Mouse (Mus musculus): ENCODE data around the gene Alg2. TPM values are rescaled to one million over a fixed set of nuclear protein-coding genes. Genes with fewer than 3 reads are reported as not detected.

Alg2 gene
- polyA plus RNA-seq, 1 experiment from 2014 or later: 65.8 TPM

- Histone ChIP-seq H3K27me3 (replicated peaks; ENCODE audit: control insufficient read depth, insufficient read depth, low read length) (no peaks in the 10 kb centered on the region), H3K36me3 (ENCODE audit: control insufficient read depth, insufficient read depth, low read length) (no peaks in the 10 kb centered on the region), H3K4me1 (replicated peaks; ENCODE audit: control insufficient read depth, insufficient read depth, low read length) (peaks cover 2% of the 10 kb centered on the region), H3K4me2 (ENCODE audit: low read length) (no peak overlapping the region), H3K9me3 (ENCODE audit: control insufficient read depth, low read length) (no peaks in the 10 kb centered on the region), H3K9ac (ENCODE audit: low read length) (no peak overlapping the region), H3K27ac (ENCODE audit: low read depth) (no peak overlapping the region), H3K4me3 (ENCODE audit: low read depth, low read length) (no peak overlapping the region)
- DNase-seq (ENCODE audit: low spot score): peak; percentile 50
- no peak; the same call in 1 of the 2 replicates for ATAC-seq (replicated peaks; ENCODE audit: low FRiP score, low TSS enrichment, low read depth)
- WGBS: 13% methylated on average over 2 of the region's 2 CpGs
These were observed 49.8 kb downstream of the Alg2 start for GRCm38 (mm10) chr4:47424376-47424775.

GRCm38 (mm10) chr4:47422946-47423345 lies 51.2 kb downstream of the Alg2 start:
- Histone ChIP-seq H3K27ac (ENCODE audit: low read depth) (no peak overlapping the region), H3K4me3 (ENCODE audit: low read depth, low read length) (no peak overlapping the region), H3K36me3 (ENCODE audit: control insufficient read depth, insufficient read depth, low read length) (no peaks in the 10 kb centered on the region), H3K9me3 (ENCODE audit: control insufficient read depth, low read length) (no peaks in the 10 kb centered on the region), H3K4me2 (ENCODE audit: low read length) (no peak overlapping the region), H3K9ac (ENCODE audit: low read length) (no peak overlapping the region), H3K4me1 (replicated peaks; ENCODE audit: control insufficient read depth, insufficient read depth, low read length) (peaks cover 2% of the 10 kb centered on the region), H3K27me3 (replicated peaks; ENCODE audit: control insufficient read depth, insufficient read depth, low read length) (no peaks in the 10 kb centered on the region)
- ATAC-seq (replicated peaks; ENCODE audit: low FRiP score, low TSS enrichment, low read depth) (no peak), DNase-seq (ENCODE audit: low spot score) (no peak)
- WGBS: 77% methylated on average over 3 of the region's 3 CpGs

- H3K4me2 ChIP-seq (ENCODE audit: low read length): no peak overlapping the region
- WGBS: 51% methylated on average over 3 of the region's 3 CpGs
- no peak overlapping the region for H3K27ac ChIP-seq (ENCODE audit: low read depth)
- H3K9me3 ChIP-seq (ENCODE audit: control insufficient read depth, low read length): no peaks in the 10 kb centered on the region
- H3K9ac ChIP-seq (ENCODE audit: low read length): no peak overlapping the region
- peaks cover 2% of the 10 kb centered on the region for H3K4me1 ChIP-seq (replicated peaks; ENCODE audit: control insufficient read depth, insufficient read depth, low read length)
- H3K36me3 ChIP-seq (ENCODE audit: control insufficient read depth, insufficient read depth, low read length): no peaks in the 10 kb centered on the region
- H3K27me3 ChIP-seq (replicated peaks; ENCODE audit: control insufficient read depth, insufficient read depth, low read length): no peaks in the 10 kb centered on the region
- ATAC-seq (replicated peaks; ENCODE audit: low FRiP score, low TSS enrichment, low read depth): no peak
- no peak overlapping the region for H3K4me3 ChIP-seq (ENCODE audit: low read depth, low read length)
- DNase-seq (ENCODE audit: low spot score): no peak
These were observed 51.9 kb downstream of the Alg2 start for GRCm38 (mm10) chr4:47422194-47422593.

- no peaks in the 10 kb centered on the region for H3K36me3 ChIP-seq (ENCODE audit: control insufficient read depth, insufficient read depth, low read length)
- H3K4me1 ChIP-seq (replicated peaks; ENCODE audit: control insufficient read depth, insufficient read depth, low read length): peaks cover 2% of the 10 kb centered on the region
- H3K9ac ChIP-seq (ENCODE audit: low read length): no peak overlapping the region
- H3K27me3 ChIP-seq (replicated peaks; ENCODE audit: control insufficient read depth, insufficient read depth, low read length): no peaks in the 10 kb centered on the region
- H3K4me2 ChIP-seq (ENCODE audit: low read length): no peak overlapping the region
- no peak for ATAC-seq (replicated peaks; ENCODE audit: low FRiP score, low TSS enrichment, low read depth)
- H3K4me3 ChIP-seq (ENCODE audit: low read depth, low read length): no peak overlapping the region
- WGBS: 55% methylated on average over 7 of the region's 7 CpGs
- H3K27ac ChIP-seq (ENCODE audit: low read depth): no peak overlapping the region
- DNase-seq (ENCODE audit: low spot score): no peak
- H3K9me3 ChIP-seq (ENCODE audit: control insufficient read depth, low read length): no peaks in the 10 kb centered on the region
These were observed 53.9 kb downstream of the Alg2 start for GRCm38 (mm10) chr4:47420191-47420590.

GRCm38 (mm10) chr4:47419268-47419973 lies 54.7 kb downstream of the Alg2 start:
- no peak for DNase-seq (ENCODE audit: low spot score)
- no peak overlapping the region for H3K9ac ChIP-seq (ENCODE audit: low read length)
- no peak overlapping the region for H3K27ac ChIP-seq (ENCODE audit: low read depth)
- H3K4me2 ChIP-seq (ENCODE audit: low read length): no peak overlapping the region
- H3K36me3 ChIP-seq (ENCODE audit: control insufficient read depth, insufficient read depth, low read length): no peaks in the 10 kb centered on the region
- H3K4me3 ChIP-seq (ENCODE audit: low read depth, low read length): no peak overlapping the region
- H3K9me3 ChIP-seq (ENCODE audit: control insufficient read depth, low read length): no peaks in the 10 kb centered on the region
- 22% methylated on average over 9 of the region's 9 CpGs for WGBS
- peaks cover 2% of the 10 kb centered on the region for H3K4me1 ChIP-seq (replicated peaks; ENCODE audit: control insufficient read depth, insufficient read depth, low read length)
- ATAC-seq (replicated peaks; ENCODE audit: low FRiP score, low TSS enrichment, low read depth): no peak
- no peaks in the 10 kb centered on the region for H3K27me3 ChIP-seq (replicated peaks; ENCODE audit: control insufficient read depth, insufficient read depth, low read length)

- H3K36me3 ChIP-seq (ENCODE audit: control insufficient read depth, insufficient read depth, low read length): no peaks in the 10 kb centered on the region; the same call in 1 of the 2 replicates
- H3K4me1 ChIP-seq (replicated peaks; ENCODE audit: control insufficient read depth, insufficient read depth, low read length): no peaks in the 10 kb centered on the region
- H3K4me2 ChIP-seq (ENCODE audit: low read length): no peak overlapping the region
- ATAC-seq (replicated peaks; ENCODE audit: low FRiP score, low TSS enrichment, low read depth): no peak
- no peaks in the 10 kb centered on the region for H3K9me3 ChIP-seq (ENCODE audit: control insufficient read depth, low read length)
- H3K27ac ChIP-seq (ENCODE audit: low read depth): no peak overlapping the region
- H3K4me3 ChIP-seq (ENCODE audit: low read depth, low read length): no peak overlapping the region
- no peaks in the 10 kb centered on the region for H3K27me3 ChIP-seq (replicated peaks; ENCODE audit: control insufficient read depth, insufficient read depth, low read length)
- 67% methylated on average over 3 of the region's 3 CpGs for WGBS
- H3K9ac ChIP-seq (ENCODE audit: low read length): no peak overlapping the region
- no peak for DNase-seq (ENCODE audit: low spot score)
These were observed 56.3 kb downstream of the Alg2 start for GRCm38 (mm10) chr4:47417871-47418270.

Other genes with a start within 250 kb of the Alg2 start
- gene Tgfbr1, start 121.1 kb downstream of the Alg2 start, polyA plus RNA-seq (2014; fragmentation: Nextera tagmentation; extraction: Ambion mirVana): 46.0 and 50.9 TPM in 2 replicates
- gene Sec61b, start 325 bp upstream of the Alg2 start, polyA plus RNA-seq (2014; fragmentation: Nextera tagmentation; extraction: Ambion mirVana): 398 and 449 TPM in 2 replicates